Mouse (Mus musculus) heart, postnatal 0 days (tissue): ENCODE data around the gene Edem2.
"Not testable (repeated sequence)": the region's sequence is repeated elsewhere in the genome, so short reads cannot be mapped to it uniquely, and the experiment has no call there.

Experiments
- CTCF ChIP-seq: IDR thresholded peaks from 2 replicates; pipeline ENCODE4 v1.5.1; 2016; ENCODE audit warnings: antibody characterized with exemption, control low read depth, low read depth
- EP300 ChIP-seq: IDR thresholded peaks from 2 replicates; pipeline ENCODE4 v1.6.1; 2016; ENCODE audit warnings: antibody characterized with exemption, low read depth

GRCm38 (mm10) chr2:155698443-155698842 is 30.8 kb downstream of the Edem2 start:
- TF ChIP-seq EP300, CTCF: not testable (repeated sequence)
